Comparison of ENCODE assay signal across 8 mouse cellular contexts in the genomic region with DNA sequence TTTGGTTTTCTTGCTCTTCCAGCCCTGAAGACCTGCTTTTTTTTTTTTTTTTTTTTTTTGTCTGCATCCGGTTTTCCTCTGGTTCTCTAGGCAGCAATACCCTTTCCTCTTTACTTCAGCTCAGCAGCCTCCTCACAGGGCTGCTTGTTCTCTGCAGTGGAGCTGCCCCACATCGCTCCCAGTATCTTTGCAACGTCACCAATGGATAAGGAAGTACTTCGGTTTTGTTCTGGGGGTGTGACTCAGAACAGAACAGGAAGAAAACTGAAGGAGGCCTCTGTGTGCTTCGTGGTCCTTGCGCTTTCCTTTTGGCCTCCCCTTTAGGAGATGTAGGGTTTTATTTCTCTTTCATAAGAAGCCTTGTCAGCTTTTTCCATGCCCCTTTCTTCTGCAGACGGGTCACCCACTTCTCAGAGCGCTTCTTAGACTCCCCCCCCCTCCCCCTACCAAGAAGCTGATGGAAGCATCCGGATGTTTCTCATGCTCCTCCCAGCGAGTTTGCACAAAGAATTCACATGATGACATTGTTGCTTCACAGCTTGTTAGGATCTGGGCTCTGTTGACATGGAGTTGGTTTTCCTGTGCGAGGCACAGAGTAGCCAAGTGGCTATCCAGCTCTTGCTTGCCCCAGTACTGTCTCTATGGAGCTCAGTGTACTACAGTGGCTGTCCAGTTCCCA.
DNase-seq lines count a peak whose midpoint lies in the region; ATAC-seq and TF ChIP-seq lines count a peak whose summit lies in the region.
"Had no signal": no experiment of that assay in that cellular context is flagged by ENCODE, and none has a peak within 500 bp of the region (broad histone marks: within the 10 kb centered on the region; RNA-seq: fewer than 3 reads in every experiment).

No protein-coding gene starts in this region.

- 40% methylated on average over 11 of the region's 11 CpGs for WGBS in heart, embryonic 14.5 days
- 50% methylated on average over 11 of the region's 11 CpGs for WGBS in lung, embryonic 16.5 days
- 53% methylated on average over 11 of the region's 11 CpGs for WGBS in intestine, postnatal 0 days

- peak overlapping the region; percentile 34; the same call in 1 of the 2 replicates for H3K4me2 ChIP-seq in heart, embryonic 14.5 days (ENCODE audit: low read length)
- H3K4me2 ChIP-seq in lung, embryonic 16.5 days (ENCODE audit: low read depth, low read length) = peak overlapping the region; percentile 11; the same call in 1 of the 2 replicates
- H3K4me2 ChIP-seq in intestine, postnatal 0 days (replicated peaks; ENCODE audit: low read depth) = no peak overlapping the region; the same call in 1 of the 2 replicates

- no peak overlapping the region for H3K4me3 ChIP-seq in testis, adult 2 months (ENCODE audit: control insufficient read depth, low read depth, low read length)
- H3K4me3 ChIP-seq in heart, embryonic 14.5 days (ENCODE audit: control insufficient read depth in 1 of 2, insufficient read depth in 1 of 2, low read depth in 1 of 2, low read length in 2 of 2) = no peak overlapping the region
- no peak overlapping the region for H3K4me3 ChIP-seq in lung, embryonic 16.5 days (ENCODE audit: low read length)
- H3K4me3 ChIP-seq in intestine, postnatal 0 days (ENCODE audit: low read depth, low read length) = no peak overlapping the region

- ATAC-seq in heart, embryonic 14.5 days (ENCODE audit: insufficient number of reproducible peaks, insufficient read depth, low FRiP score, low read depth) = no peak
- ATAC-seq in lung, embryonic 16.5 days (ENCODE audit: low read depth) = peak; percentile 65; the same call in 1 of the 2 replicates
- no peak for ATAC-seq in cerebellum, adult (ENCODE audit: insufficient number of reproducible peaks, low FRiP score, low TSS enrichment)
- no peak for ATAC-seq in intestine, postnatal 0 days
- ATAC-seq: Patski had no signal

- TF ChIP-seq POLR2A in testis, adult 2 months (IDR thresholded peaks at IDR 0.05; ENCODE audit: control insufficient read depth, low read depth, low read length) = no peak

- TF ChIP-seq CTCF in testis, adult 2 months (IDR thresholded peaks at IDR 0.05; ENCODE audit: control insufficient read depth, insufficient read depth, insufficient replicate concordance, low read depth, low read length) = no peak
- no peak for TF ChIP-seq CTCF in intestine, postnatal 0 days (IDR thresholded peaks at IDR 0.05; ENCODE audit: low read depth)

- H3K36me3 ChIP-seq in testis, adult 2 months (ENCODE audit: control insufficient read depth, insufficient read depth, low read length) = no peaks in the 10 kb centered on the region
- no peaks in the 10 kb centered on the region for H3K36me3 ChIP-seq in heart, embryonic 14.5 days (ENCODE audit: control insufficient read depth, insufficient read depth, low read length)
- no peaks in the 10 kb centered on the region for H3K36me3 ChIP-seq in lung, embryonic 16.5 days (ENCODE audit: control insufficient read depth, insufficient read depth, low read length)
- no peaks in the 10 kb centered on the region for H3K36me3 ChIP-seq in intestine, postnatal 0 days (ENCODE audit: control insufficient read depth, insufficient read depth)

- no peak overlapping the region for H3K9ac ChIP-seq in heart, embryonic 14.5 days (ENCODE audit: low read length)
- no peak overlapping the region for H3K9ac ChIP-seq in lung, embryonic 16.5 days (ENCODE audit: low read length)
- no peak overlapping the region for H3K9ac ChIP-seq in intestine, postnatal 0 days (ENCODE audit: low read depth, low read length)

- H3K27ac ChIP-seq in testis, adult 2 months (ENCODE audit: control insufficient read depth, insufficient read depth, low read depth, low read length) = peak overlapping the region; percentile 36
- H3K27ac ChIP-seq in heart, embryonic 14.5 days (replicated peaks in 1 of 2; ENCODE audit: control insufficient read depth in 1 of 2, insufficient read depth in 1 of 2, low read depth in 2 of 2, low read length in 2 of 2) = peak overlapping the region; percentile 41 to 56; a peak in 3 of 4 replicates
- H3K27ac ChIP-seq in lung, embryonic 16.5 days (ENCODE audit: low read length) = 0 out of 2 replicates have a peak overlapping the region, but pooled peaks have one; percentile 10
- no peak overlapping the region; the same call in 1 of the 2 replicates for H3K27ac ChIP-seq in intestine, postnatal 0 days (ENCODE audit: low read depth, low read length)

- DNase-seq in testis, postnatal 10 days (ENCODE audit: low spot score) = no peak
- DNase-seq in B cell, adult 2 months = no peak

- H3K9me3 ChIP-seq in heart, embryonic 14.5 days (ENCODE audit: control insufficient read depth, low read length) = no peaks in the 10 kb centered on the region
- no peaks in the 10 kb centered on the region for H3K9me3 ChIP-seq in lung, embryonic 16.5 days (ENCODE audit: control insufficient read depth, low read length)
- no peaks in the 10 kb centered on the region for H3K9me3 ChIP-seq in intestine, postnatal 0 days (ENCODE audit: control insufficient read depth)

- no peaks in the 10 kb centered on the region for H3K27me3 ChIP-seq in testis, adult 2 months (ENCODE audit: control insufficient read depth, insufficient read depth, low read length)
- H3K27me3 ChIP-seq in heart, embryonic 14.5 days (ENCODE audit: control insufficient read depth, insufficient read depth, low read length) = no peaks in the 10 kb centered on the region
- no peaks in the 10 kb centered on the region for H3K27me3 ChIP-seq in lung, embryonic 16.5 days (ENCODE audit: control insufficient read depth, insufficient read depth, low read depth, low read length)
- no peaks in the 10 kb centered on the region for H3K27me3 ChIP-seq in intestine, postnatal 0 days (replicated peaks; ENCODE audit: control insufficient read depth, insufficient read depth, low read length)
- H3K27me3 ChIP-seq: Patski had no signal

- H3K4me1 ChIP-seq in testis, adult 2 months (ENCODE audit: control insufficient read depth, insufficient read depth, low read length) = peaks cover 3% of the 10 kb centered on the region; the same call in 1 of the 2 replicates
- H3K4me1 ChIP-seq in heart, embryonic 14.5 days (ENCODE audit: control insufficient read depth in 2 of 2, insufficient read depth in 2 of 2, low read length in 2 of 2) = peaks cover 9 to 16% of the 10 kb centered on the region in 2 experiments; a peak in 3 of 4 replicates
- H3K4me1 ChIP-seq in lung, embryonic 16.5 days (replicated peaks; ENCODE audit: control insufficient read depth, insufficient read depth, low read length) = no peaks in the 10 kb centered on the region
- no peaks in the 10 kb centered on the region for H3K4me1 ChIP-seq in intestine, postnatal 0 days (replicated peaks; ENCODE audit: control insufficient read depth, insufficient read depth, low read length)
